Mouse (Mus musculus): ENCODE data around the gene Krtap9-3. TPM values are rescaled to one million over a fixed set of nuclear protein-coding genes. Genes with fewer than 3 reads are reported as not detected.
"Not testable (repeated sequence)": the region's sequence is repeated elsewhere in the genome, so short reads cannot be mapped to it uniquely, and the experiment has no call there.

Krtap9-3 gene
- polyA plus RNA-seq (2015; fragmentation: Nextera tagmentation; extraction: Ambion mirVana): not detected in 2 replicates

GRCm38 (mm10) chr11:99597742-99598141 is at the start of gene Krtap9-3:
Gene Krtap9-3 (minus strand): TSS chr11:99598105.
- not testable (repeated sequence) for H3K36me3 ChIP-seq (ENCODE audit: insufficient read depth, low read length); H3K9me3 ChIP-seq (ENCODE audit: low read length); H3K4me1 ChIP-seq (ENCODE audit: insufficient read depth, low read length); H3K9ac ChIP-seq (replicated peaks; ENCODE audit: low read length); H3K4me2 ChIP-seq (replicated peaks; ENCODE audit: low read depth, low read length); H3K27ac ChIP-seq (ENCODE audit: low read length); ATAC-seq (ENCODE audit: low FRiP score, low TSS enrichment); H3K27me3 ChIP-seq (ENCODE audit: insufficient read depth, low read length); H3K4me3 ChIP-seq (ENCODE audit: low read length)
- 80% methylated on average over 3 of the region's 6 CpGs for WGBS

- ATAC-seq (ENCODE audit: low FRiP score, low TSS enrichment): no peak
These were observed 48.5 kb upstream of the Krtap9-3 start for GRCm38 (mm10) chr11:99646444-99646843.

GRCm38 (mm10) chr11:99644351-99644750 is 46.4 kb upstream of the Krtap9-3 start:
- no peaks in the 10 kb centered on the region for H3K4me1 ChIP-seq (ENCODE audit: insufficient read depth, low read length)
- H3K36me3 ChIP-seq (ENCODE audit: insufficient read depth, low read length): no peaks in the 10 kb centered on the region
- H3K27me3 ChIP-seq (ENCODE audit: insufficient read depth, low read length): no peaks in the 10 kb centered on the region
- WGBS: 79% methylated on average over 3 of the region's 3 CpGs
- no peak overlapping the region for H3K9ac ChIP-seq (replicated peaks; ENCODE audit: low read length)
- no peak for ATAC-seq (ENCODE audit: low FRiP score, low TSS enrichment)
- no peak overlapping the region for H3K4me3 ChIP-seq (ENCODE audit: low read length)
- no peak overlapping the region for H3K4me2 ChIP-seq (replicated peaks; ENCODE audit: low read depth, low read length)
- H3K27ac ChIP-seq (ENCODE audit: low read length): no peak overlapping the region
- no peaks in the 10 kb centered on the region for H3K9me3 ChIP-seq (ENCODE audit: low read length)

More at GRCm38 (mm10) chr11:99646444-99646843, 48.5 kb upstream of the Krtap9-3 start:
- Histone ChIP-seq H3K4me1 (ENCODE audit: insufficient read depth, low read length) (no peaks in the 10 kb centered on the region), H3K27ac (ENCODE audit: low read length) (no peak overlapping the region), H3K9ac (replicated peaks; ENCODE audit: low read length) (no peak overlapping the region), H3K36me3 (ENCODE audit: insufficient read depth, low read length) (no peaks in the 10 kb centered on the region), H3K9me3 (ENCODE audit: low read length) (no peaks in the 10 kb centered on the region), H3K4me3 (ENCODE audit: low read length) (no peak overlapping the region), H3K4me2 (replicated peaks; ENCODE audit: low read depth, low read length) (no peak overlapping the region), H3K27me3 (ENCODE audit: insufficient read depth, low read length) (no peaks in the 10 kb centered on the region)
- WGBS: 80% methylated on average over 15 of the region's 15 CpGs

GRCm38 (mm10) chr11:99643635-99644139 is 45.8 kb upstream of the Krtap9-3 start, which contains the start of gene Krtap4-7:
Gene Krtap4-7 (minus strand): TSS chr11:99644089.
- not testable (repeated sequence) for H3K27ac ChIP-seq (ENCODE audit: low read length); H3K36me3 ChIP-seq (ENCODE audit: insufficient read depth, low read length); H3K4me1 ChIP-seq (ENCODE audit: insufficient read depth, low read length); H3K27me3 ChIP-seq (ENCODE audit: insufficient read depth, low read length); ATAC-seq (ENCODE audit: low FRiP score, low TSS enrichment); H3K4me3 ChIP-seq (ENCODE audit: low read length); H3K4me2 ChIP-seq (replicated peaks; ENCODE audit: low read depth, low read length); H3K9me3 ChIP-seq (ENCODE audit: low read length); H3K9ac ChIP-seq (replicated peaks; ENCODE audit: low read length)
- 84% methylated on average over 9 of the region's 9 CpGs for WGBS

- no peak overlapping the region for H3K27ac ChIP-seq (ENCODE audit: low read length)
- H3K4me1 ChIP-seq (ENCODE audit: insufficient read depth, low read length): no peaks in the 10 kb centered on the region
- H3K9me3 ChIP-seq (ENCODE audit: low read length): no peaks in the 10 kb centered on the region
- H3K27me3 ChIP-seq (ENCODE audit: insufficient read depth, low read length): no peaks in the 10 kb centered on the region
- H3K9ac ChIP-seq (replicated peaks; ENCODE audit: low read length): no peak overlapping the region
- WGBS: 42% methylated on average over 1 of the region's 1 CpGs
- H3K36me3 ChIP-seq (ENCODE audit: insufficient read depth, low read length): no peaks in the 10 kb centered on the region
- no peak overlapping the region for H3K4me2 ChIP-seq (replicated peaks; ENCODE audit: low read depth, low read length)
- no peak for ATAC-seq (ENCODE audit: low FRiP score, low TSS enrichment)
- no peak overlapping the region for H3K4me3 ChIP-seq (ENCODE audit: low read length)
These were observed 43.0 kb upstream of the Krtap9-3 start for GRCm38 (mm10) chr11:99640926-99641325.

- Histone ChIP-seq H3K4me1 (ENCODE audit: insufficient read depth, low read length) (no peaks in the 10 kb centered on the region), H3K4me2 (replicated peaks; ENCODE audit: low read depth, low read length) (no peak overlapping the region), H3K9ac (replicated peaks; ENCODE audit: low read length) (no peak overlapping the region), H3K36me3 (ENCODE audit: insufficient read depth, low read length) (no peaks in the 10 kb centered on the region), H3K4me3 (ENCODE audit: low read length) (no peak overlapping the region), H3K27me3 (ENCODE audit: insufficient read depth, low read length) (no peaks in the 10 kb centered on the region), H3K27ac (ENCODE audit: low read length) (no peak overlapping the region), H3K9me3 (ENCODE audit: low read length) (no peaks in the 10 kb centered on the region)
- 65% methylated on average over 1 of the region's 1 CpGs for WGBS
- no peak for ATAC-seq (ENCODE audit: low FRiP score, low TSS enrichment)
These were observed 39.2 kb upstream of the Krtap9-3 start for GRCm38 (mm10) chr11:99637086-99637485.

- Histone ChIP-seq H3K27me3 (ENCODE audit: insufficient read depth, low read length) (no peaks in the 10 kb centered on the region), H3K4me2 (replicated peaks; ENCODE audit: low read depth, low read length) (no peak within 1 kb of the TSS), H3K9ac (replicated peaks; ENCODE audit: low read length) (no peak within 1 kb of the TSS), H3K4me3 (ENCODE audit: low read length) (no peak within 1 kb of the TSS), H3K9me3 (ENCODE audit: low read length) (no peaks in the 10 kb centered on the region), H3K4me1 (ENCODE audit: insufficient read depth, low read length) (no peaks in the 10 kb centered on the region), H3K36me3 (ENCODE audit: insufficient read depth, low read length) (no peaks in the 10 kb centered on the region), H3K27ac (ENCODE audit: low read length) (no peak within 1 kb of the TSS)
- 31% methylated on average over 8 of the region's 8 CpGs for WGBS
- no peak for ATAC-seq (ENCODE audit: low FRiP score, low TSS enrichment)
These were observed 36.8 kb upstream of the Krtap9-3 start, which contains the start of gene Krtap4-2 for GRCm38 (mm10) chr11:99634653-99635134. Gene Krtap4-2 (minus strand): TSS chr11:99635084.

- Histone ChIP-seq H3K4me1 (ENCODE audit: insufficient read depth, low read length) (no peaks in the 10 kb centered on the region), H3K4me3 (ENCODE audit: low read length) (no peak overlapping the region)
- WGBS: 51% methylated on average over 2 of the region's 2 CpGs
These were observed 35.4 kb upstream of the Krtap9-3 start for GRCm38 (mm10) chr11:99633293-99633692.

GRCm38 (mm10) chr11:99630890-99631289 is 33.0 kb upstream of the Krtap9-3 start:
- ATAC-seq (ENCODE audit: low FRiP score, low TSS enrichment): no peak
- no peaks in the 10 kb centered on the region for H3K36me3 ChIP-seq (ENCODE audit: insufficient read depth, low read length)
- WGBS: 70% methylated on average over 3 of the region's 3 CpGs
- no peak overlapping the region for H3K27ac ChIP-seq (ENCODE audit: low read length)
- no peaks in the 10 kb centered on the region for H3K4me1 ChIP-seq (ENCODE audit: insufficient read depth, low read length)
- H3K4me2 ChIP-seq (replicated peaks; ENCODE audit: low read depth, low read length): no peak overlapping the region
- H3K4me3 ChIP-seq (ENCODE audit: low read length): no peak overlapping the region
- H3K27me3 ChIP-seq (ENCODE audit: insufficient read depth, low read length): no peaks in the 10 kb centered on the region
- no peak overlapping the region for H3K9ac ChIP-seq (replicated peaks; ENCODE audit: low read length)
- no peaks in the 10 kb centered on the region for H3K9me3 ChIP-seq (ENCODE audit: low read length)

More at GRCm38 (mm10) chr11:99633293-99633692, 35.4 kb upstream of the Krtap9-3 start:
- Histone ChIP-seq H3K27ac (ENCODE audit: low read length) (no peak overlapping the region), H3K27me3 (ENCODE audit: insufficient read depth, low read length) (no peaks in the 10 kb centered on the region), H3K4me2 (replicated peaks; ENCODE audit: low read depth, low read length) (no peak overlapping the region), H3K36me3 (ENCODE audit: insufficient read depth, low read length) (no peaks in the 10 kb centered on the region), H3K9me3 (ENCODE audit: low read length) (no peaks in the 10 kb centered on the region), H3K9ac (replicated peaks; ENCODE audit: low read length) (no peak overlapping the region)
- ATAC-seq (ENCODE audit: low FRiP score, low TSS enrichment): no peak

GRCm38 (mm10) chr11:99628138-99628537 is 30.2 kb upstream of the Krtap9-3 start, which contains the start of gene Krtap4-1:
Gene Krtap4-1 (minus strand): TSS chr11:99628238.
- Histone ChIP-seq H3K9me3 (ENCODE audit: low read length) (no peaks in the 10 kb centered on the region), H3K27me3 (ENCODE audit: insufficient read depth, low read length) (no peaks in the 10 kb centered on the region), H3K27ac (ENCODE audit: low read length) (no peak within 1 kb of the TSS), H3K36me3 (ENCODE audit: insufficient read depth, low read length) (no peaks in the 10 kb centered on the region), H3K4me1 (ENCODE audit: insufficient read depth, low read length) (no peaks in the 10 kb centered on the region), H3K4me3 (ENCODE audit: low read length) (no peak within 1 kb of the TSS), H3K9ac (replicated peaks; ENCODE audit: low read length) (no peak within 1 kb of the TSS), H3K4me2 (replicated peaks; ENCODE audit: low read depth, low read length) (no peak within 1 kb of the TSS)
- 78% methylated on average over 4 of the region's 4 CpGs for WGBS
- ATAC-seq (ENCODE audit: low FRiP score, low TSS enrichment): no peak
